Mouse (Mus musculus) forebrain, embryonic 11.5 days (tissue): ENCODE data around the gene Stx5a. TPM values are rescaled to one million over a fixed set of nuclear protein-coding genes. Genes with fewer than 3 reads are reported as not detected.

ENCODE experiments used
- ATAC-seq: fragments of 200-750 bp; cut with Nextera tagmentation; replicated peaks from 2 replicates; pipeline ENCODE4 v1.8.0; 2017; ENCODE audit warnings: moderate TSS enrichment; ENCODE audit not compliant: low FRiP score
- DNase-seq: peaks from one replicate; pipeline ENCODE4 v3.0.0-alpha.2; 2017; ENCODE audit warnings: low spot score
- H3K27ac ChIP-seq: fragments of 300-500 bp; sonication (generic); 2 replicates; pipeline ENCODE4 v1.5.1; 2014; ENCODE audit warnings: low read depth, low read length
- H3K27me3 ChIP-seq: fragments of 300-500 bp; sonication (generic); 2 replicates; pipeline ENCODE4 v1.6.1; 2014; ENCODE audit warnings: mild to moderate bottlenecking, low read length, mixed read lengths; ENCODE audit not compliant: control insufficient read depth, insufficient read depth
- H3K36me3 ChIP-seq: fragments of 300-500 bp; sonication (generic); 2 replicates; pipeline ENCODE4 v1.6.1; 2014; ENCODE audit warnings: mild to moderate bottlenecking, low read length, moderate library complexity, mixed read lengths; ENCODE audit not compliant: control insufficient read depth, insufficient read depth
- H3K4me1 ChIP-seq: fragments of 300-500 bp; sonication (generic); replicated peaks from 2 replicates; pipeline ENCODE4 v1.6.1; 2014; ENCODE audit warnings: low read length, mixed read lengths; ENCODE audit not compliant: control insufficient read depth, insufficient read depth
- H3K4me2 ChIP-seq: fragments of 300-500 bp; sonication (generic); 2 replicates; pipeline ENCODE4 v1.6.1; 2014; ENCODE audit warnings: low read depth, mild to moderate bottlenecking, low read length, moderate library complexity, mixed read lengths; ENCODE audit not compliant: severe bottlenecking
- H3K4me3 ChIP-seq: fragments of 300-500 bp; sonication (generic); 2 replicates; pipeline ENCODE4 v1.5.1; 2014; ENCODE audit warnings: low read depth, low read length
- H3K9ac ChIP-seq: fragments of 300-500 bp; sonication (generic); 2 replicates; pipeline ENCODE4 v1.6.1; 2014; ENCODE audit warnings: low read length
- H3K9me3 ChIP-seq: fragments of 300-500 bp; sonication (generic); 2 replicates; pipeline ENCODE4 v1.6.1; 2016; ENCODE audit warnings: low read length, mixed read lengths; ENCODE audit not compliant: control insufficient read depth
- WGBS: fragments of 180-500 bp; shearing (Covaris S2); extraction: QIAGEN DNeasy Blood & Tissue Kit; methylation state at CpG from one replicate; pipeline ENCODE4 v1.1.7; 2014; 5-methylcytosine and 5-hydroxymethylcytosine counted together
- polyA plus RNA-seq: library from polyadenylated mRNA; unstranded; fragments of >200 nt; fragmentation: Nextera tagmentation; extraction: Ambion mirVana; gene quantifications from 2 replicates; pipeline ENCODE4 v1.2.1, GENCODE M21; 2014

The Stx5a gene
- polyA plus RNA-seq, 1 experiment from 2014 or later = 93.8 TPM

GRCm38 (mm10) chr19:8765562-8765961, 24.3 kb downstream of the Stx5a start:
- Histone ChIP-seq H3K4me1 (no peaks in the 10 kb centered on the region), H3K27me3 (no peaks in the 10 kb centered on the region)

GRCm38 (mm10) chr19:8770567-8771270, 29.5 kb downstream of the Stx5a start, which contains the start of gene Tmem223:
Gene Tmem223, plus strand, starts transcription at chr19:8770996.
- peak; percentile 87 for DNase-seq
- H3K9me3 ChIP-seq = no peaks in the 10 kb centered on the region
- H3K27me3 ChIP-seq = no peaks in the 10 kb centered on the region
- H3K4me1 ChIP-seq = peaks cover 6% of the 10 kb centered on the region; the same call in 1 of the 2 replicates
- peaks cover 26% of the 10 kb centered on the region for H3K36me3 ChIP-seq
- ATAC-seq = peak; percentile 47; the same call in 1 of the 2 replicates
- H3K4me2 ChIP-seq = peak within 1 kb of the TSS; percentile 80
- H3K9ac ChIP-seq = peak within 1 kb of the TSS; percentile 91
- peak within 1 kb of the TSS; percentile 67 for H3K4me3 ChIP-seq
- peak within 1 kb of the TSS; percentile 58 for H3K27ac ChIP-seq
- WGBS = 20% methylated on average over 29 of the region's 29 CpGs

More at GRCm38 (mm10) chr19:8765562-8765961, 24.3 kb downstream of the Stx5a start:
- no peak overlapping the region for H3K4me2 ChIP-seq
- no peak overlapping the region for H3K9ac ChIP-seq
- no peak overlapping the region for H3K4me3 ChIP-seq
- 95% methylated on average over 9 of the region's 9 CpGs for WGBS
- DNase-seq (no peak), ATAC-seq (no peak)
- peaks cover 45% of the 10 kb centered on the region for H3K36me3 ChIP-seq
- H3K9me3 ChIP-seq = no peaks in the 10 kb centered on the region; the same call in 1 of the 2 replicates
- H3K27ac ChIP-seq = no peak overlapping the region

- ATAC-seq = no peak
- Histone ChIP-seq H3K4me3 (no peak overlapping the region; the same call in 1 of the 2 replicates), H3K4me2 (peak overlapping the region; percentile 96; the same call in 1 of the 2 replicates), H3K9ac (no peak overlapping the region; the same call in 1 of the 2 replicates), H3K4me1 (peaks cover 6% of the 10 kb centered on the region; the same call in 1 of the 2 replicates), H3K27me3 (no peaks in the 10 kb centered on the region), H3K27ac (no peak overlapping the region), H3K36me3 (peaks cover 10% of the 10 kb centered on the region), H3K9me3 (no peaks in the 10 kb centered on the region)
- 84% methylated on average over 5 of the region's 5 CpGs for WGBS
- no peak for DNase-seq
Measured at GRCm38 (mm10) chr19:8772996-8773395, 31.8 kb downstream of the Stx5a start.

GRCm38 (mm10) chr19:8773409-8773808, 32.2 kb downstream of the Stx5a start:
- H3K36me3 ChIP-seq = peaks cover 7% of the 10 kb centered on the region
- ATAC-seq (no peak), DNase-seq (no peak)
- H3K9me3 ChIP-seq = no peaks in the 10 kb centered on the region
- H3K4me3 ChIP-seq = peak overlapping the region; percentile 68
- WGBS = 66% methylated on average over 6 of the region's 6 CpGs
- peaks cover 6% of the 10 kb centered on the region; the same call in 1 of the 2 replicates for H3K4me1 ChIP-seq
- no peaks in the 10 kb centered on the region for H3K27me3 ChIP-seq
- H3K9ac ChIP-seq = peak overlapping the region; percentile 82; the same call in 1 of the 2 replicates
- no peak overlapping the region for H3K27ac ChIP-seq
- H3K4me2 ChIP-seq = peak overlapping the region; percentile 96

- DNase-seq = peak; percentile 97
- peak within 1 kb of the TSS; percentile 93 for H3K27ac ChIP-seq
- WGBS = under 1% methylated on average over 64 of the region's 68 CpGs
- no peaks in the 10 kb centered on the region for H3K9me3 ChIP-seq
- peak within 1 kb of the TSS; percentile 82 for H3K9ac ChIP-seq
- peak within 1 kb of the TSS; percentile 68 for H3K4me3 ChIP-seq
- peaks cover 6% of the 10 kb centered on the region; the same call in 1 of the 2 replicates for H3K4me1 ChIP-seq
- H3K36me3 ChIP-seq = peaks cover 6% of the 10 kb centered on the region
- no peaks in the 10 kb centered on the region for H3K27me3 ChIP-seq
- peak; percentile 93 for ATAC-seq
- H3K4me2 ChIP-seq = peak within 1 kb of the TSS; percentile 96
Measured at GRCm38 (mm10) chr19:8774086-8774835, 33.0 kb downstream of the Stx5a start, which contains the start of gene Tmem179b. Gene Tmem179b, minus strand, starts transcription at chr19:8774467.

GRCm38 (mm10) chr19:8774951-8775421, 33.8 kb downstream of the Stx5a start:
- 6% methylated on average over 20 of the region's 20 CpGs for WGBS
- DNase-seq = peak; percentile 57
- no peak for ATAC-seq
- Histone ChIP-seq H3K9me3 (no peaks in the 10 kb centered on the region), H3K4me2 (peak overlapping the region; percentile 96), H3K27ac (peak overlapping the region; percentile 93), H3K36me3 (peaks cover 3% of the 10 kb centered on the region), H3K4me1 (peaks cover 6% of the 10 kb centered on the region; the same call in 1 of the 2 replicates), H3K4me3 (peak overlapping the region; percentile 68), H3K9ac (peak overlapping the region; percentile 82), H3K27me3 (no peaks in the 10 kb centered on the region)

- Histone ChIP-seq H3K9me3 (no peaks in the 10 kb centered on the region), H3K9ac (peak within 1 kb of the TSS; percentile 68), H3K27ac (peak within 1 kb of the TSS; percentile 50; the same call in 1 of the 2 replicates), H3K27me3 (no peaks in the 10 kb centered on the region), H3K4me1 (no peaks in the 10 kb centered on the region), H3K36me3 (peaks cover 5% of the 10 kb centered on the region; the same call in 1 of the 2 replicates), H3K4me3 (peak within 1 kb of the TSS; percentile 79), H3K4me2 (peak within 1 kb of the TSS; percentile 72)
- peak; percentile 100 for ATAC-seq
- under 1% methylated on average over 32 of the region's 32 CpGs for WGBS
- DNase-seq = peak; percentile 92
Measured at GRCm38 (mm10) chr19:8786008-8786781, 45.0 kb downstream of the Stx5a start, which contains the start of gene Taf6l. Gene Taf6l, minus strand, starts transcription at chr19:8786417.
